Mouse (Mus musculus) kidney, embryonic 14.5 days (tissue): Measurements from ENCODE around the gene Ndp. TPM values are rescaled to one million over a fixed set of nuclear protein-coding genes. Genes with fewer than 3 reads are reported as not detected.

Source experiments
- ATAC-seq: fragments of 200-750 bp; cut with Nextera tagmentation; 2 replicates; pipeline ENCODE4 v1.8.0; 2017; ENCODE audit warnings: moderate number of reproducible peaks, mild to moderate bottlenecking, moderate TSS enrichment, moderate library complexity; ENCODE audit not compliant: low FRiP score, low TSS enrichment
- H3K27ac ChIP-seq: fragments of 300-500 bp; sonication (generic); 2 replicates; pipeline ENCODE4 v1.5.1; 2014; ENCODE audit warnings: low read depth, mild to moderate bottlenecking, low read length, moderate library complexity, mixed read lengths
- H3K27me3 ChIP-seq: fragments of 300-500 bp; sonication (generic); 2 replicates; pipeline ENCODE4 v1.6.1; 2014; ENCODE audit warnings: mild to moderate bottlenecking, low read length; ENCODE audit not compliant: control insufficient read depth, insufficient read depth
- H3K36me3 ChIP-seq: fragments of 300-500 bp; sonication (generic); 2 replicates; pipeline ENCODE4 v1.6.1; 2014; ENCODE audit warnings: low read length, mixed read lengths; ENCODE audit not compliant: control insufficient read depth, insufficient read depth
- H3K4me1 ChIP-seq: fragments of 300-500 bp; sonication (generic); 2 replicates; pipeline ENCODE4 v1.6.1; 2014; ENCODE audit warnings: low read length, mixed read lengths; ENCODE audit not compliant: control insufficient read depth, insufficient read depth
- H3K4me2 ChIP-seq: fragments of 300-500 bp; sonication (generic); replicated peaks from 2 replicates; pipeline ENCODE4 v1.6.1; 2014; ENCODE audit warnings: low read depth, mild to moderate bottlenecking, low read length
- H3K4me3 ChIP-seq: fragments of 300-500 bp; sonication (generic); 2 replicates; pipeline ENCODE4 v1.5.1; 2014; ENCODE audit warnings: mild to moderate bottlenecking, low read length
- H3K9ac ChIP-seq: fragments of 300-500 bp; sonication (generic); 2 replicates; pipeline ENCODE4 v1.6.1; 2014; ENCODE audit warnings: low read depth, mild to moderate bottlenecking, low read length, moderate library complexity
- H3K9me3 ChIP-seq: fragments of 300-500 bp; sonication (generic); 2 replicates; pipeline ENCODE4 v1.6.1; 2016; ENCODE audit warnings: low read length; ENCODE audit not compliant: control insufficient read depth
- WGBS: fragments of 180-500 bp; shearing (Covaris S2); extraction: QIAGEN DNeasy Blood & Tissue Kit; methylation state at CpG from one replicate; pipeline ENCODE4 v1.1.7; 2014; 5-methylcytosine and 5-hydroxymethylcytosine counted together
- polyA plus RNA-seq: library from polyadenylated mRNA; unstranded; fragments of >200 nt; fragmentation: Nextera tagmentation; extraction: Ambion mirVana; gene quantifications from 2 replicates; pipeline ENCODE4 v1.2.1, GENCODE M21; 2014

Gene Ndp
- 2.1 and 2.5 TPM in 2 replicates for polyA plus RNA-seq

- Histone ChIP-seq H3K4me1 (no peaks in the 10 kb centered on the region), H3K4me2 (peak within 1 kb of the TSS; percentile 32), H3K9ac (no peak within 1 kb of the TSS), H3K9me3 (no peaks in the 10 kb centered on the region), H3K27ac (no peak within 1 kb of the TSS), H3K27me3 (no peaks in the 10 kb centered on the region), H3K4me3 (peak within 1 kb of the TSS; percentile 22), H3K36me3 (no peaks in the 10 kb centered on the region)
- no peak for ATAC-seq
- WGBS, result 29% methylated on average over 13 of the region's 13 CpGs
Observed at GRCm38 (mm10) chrX:16911241-16911873, at the start of gene Ndp. Ndp (minus strand) TSS chrX:16911774.

- WGBS, result 95% methylated on average over 2 of the region's 2 CpGs
- Histone ChIP-seq H3K4me2 (no peak overlapping the region), H3K9me3 (no peaks in the 10 kb centered on the region), H3K9ac (no peak overlapping the region), H3K4me1 (no peaks in the 10 kb centered on the region), H3K4me3 (no peak overlapping the region), H3K27me3 (no peaks in the 10 kb centered on the region), H3K27ac (no peak overlapping the region), H3K36me3 (no peaks in the 10 kb centered on the region)
- ATAC-seq, result no peak
Observed at GRCm38 (mm10) chrX:16954767-16955166, 43.2 kb upstream of the Ndp start.

GRCm38 (mm10) chrX:16918006-16918405 lies 6.4 kb upstream of the Ndp start:
- Histone ChIP-seq H3K36me3 (no peaks in the 10 kb centered on the region), H3K9ac (no peak overlapping the region), H3K4me1 (no peaks in the 10 kb centered on the region), H3K27me3 (no peaks in the 10 kb centered on the region), H3K4me2 (no peak overlapping the region), H3K27ac (no peak overlapping the region), H3K4me3 (no peak overlapping the region), H3K9me3 (no peaks in the 10 kb centered on the region)
- ATAC-seq, result no peak

GRCm38 (mm10) chrX:16913118-16913517 lies 1.5 kb upstream of the Ndp start:
- no peak overlapping the region for H3K4me2 ChIP-seq
- ATAC-seq, result no peak
- no peak overlapping the region for H3K4me3 ChIP-seq
- no peaks in the 10 kb centered on the region for H3K9me3 ChIP-seq
- H3K4me1 ChIP-seq, result no peaks in the 10 kb centered on the region
- WGBS, result 79% methylated on average over 1 of the region's 1 CpGs
- no peak overlapping the region for H3K9ac ChIP-seq
- no peak overlapping the region for H3K27ac ChIP-seq
- no peaks in the 10 kb centered on the region for H3K27me3 ChIP-seq
- no peaks in the 10 kb centered on the region for H3K36me3 ChIP-seq

GRCm38 (mm10) chrX:16911911-16912310 lies 337 bp upstream of the Ndp start:
- H3K27ac ChIP-seq, result no peak overlapping the region
- peak overlapping the region; percentile 32; the same call in 1 of the 2 replicates for H3K4me2 ChIP-seq
- WGBS, result 41% methylated on average over 4 of the region's 4 CpGs
- H3K9me3 ChIP-seq, result no peaks in the 10 kb centered on the region
- H3K4me1 ChIP-seq, result no peaks in the 10 kb centered on the region
- H3K36me3 ChIP-seq, result no peaks in the 10 kb centered on the region
- ATAC-seq, result no peak
- H3K9ac ChIP-seq, result no peak overlapping the region
- H3K4me3 ChIP-seq, result peak overlapping the region; percentile 22; the same call in 1 of the 2 replicates
- no peaks in the 10 kb centered on the region for H3K27me3 ChIP-seq

GRCm38 (mm10) chrX:16910211-16911095 lies 1.1 kb downstream of the Ndp start:
- Histone ChIP-seq H3K9me3 (no peaks in the 10 kb centered on the region), H3K4me1 (no peaks in the 10 kb centered on the region), H3K9ac (no peak overlapping the region), H3K4me3 (peak overlapping the region; percentile 22), H3K4me2 (peak overlapping the region; percentile 32), H3K27me3 (no peaks in the 10 kb centered on the region), H3K36me3 (no peaks in the 10 kb centered on the region), H3K27ac (no peak overlapping the region)
- no peak for ATAC-seq
- WGBS, result 29% methylated on average over 18 of the region's 18 CpGs

- 78% methylated on average over 2 of the region's 2 CpGs for WGBS
- no peaks in the 10 kb centered on the region for H3K27me3 ChIP-seq
- no peak overlapping the region for H3K27ac ChIP-seq
- ATAC-seq, result no peak
- H3K4me3 ChIP-seq, result no peak overlapping the region
- no peaks in the 10 kb centered on the region for H3K4me1 ChIP-seq
- no peaks in the 10 kb centered on the region for H3K36me3 ChIP-seq
- H3K4me2 ChIP-seq, result no peak overlapping the region
- H3K9me3 ChIP-seq, result no peaks in the 10 kb centered on the region
- no peak overlapping the region for H3K9ac ChIP-seq
Observed at GRCm38 (mm10) chrX:16908652-16909051, 2.9 kb downstream of the Ndp start.

GRCm38 (mm10) chrX:16907554-16907953 lies 4.0 kb downstream of the Ndp start:
- no peak for ATAC-seq
- Histone ChIP-seq H3K27ac (no peak overlapping the region), H3K9me3 (no peaks in the 10 kb centered on the region), H3K4me3 (no peak overlapping the region), H3K4me2 (no peak overlapping the region), H3K9ac (no peak overlapping the region), H3K4me1 (no peaks in the 10 kb centered on the region), H3K27me3 (no peaks in the 10 kb centered on the region), H3K36me3 (no peaks in the 10 kb centered on the region)
- whole genome bisulfite sequencing, result 69% methylated on average over 6 of the region's 6 CpGs
